Mouse (Mus musculus) central nervous system, embryonic 11.5 days (tissue): ENCODE measurements around the gene Cdk11b. TPM values are rescaled to one million over a fixed set of nuclear protein-coding genes. Genes with fewer than 3 reads are reported as not detected.

Experiments used
- polyA plus RNA-seq: library from polyadenylated mRNA; depleted of rRNA; stranded (reverse); fragments of >200 nt; gene quantifications from 2 replicates; pipeline ENCODE4 v1.2.3, GENCODE M21; 2012; rRNA removed

The Cdk11b gene
- polyA plus RNA-seq: 71.0 and 114 TPM in 2 replicates

DNA sequence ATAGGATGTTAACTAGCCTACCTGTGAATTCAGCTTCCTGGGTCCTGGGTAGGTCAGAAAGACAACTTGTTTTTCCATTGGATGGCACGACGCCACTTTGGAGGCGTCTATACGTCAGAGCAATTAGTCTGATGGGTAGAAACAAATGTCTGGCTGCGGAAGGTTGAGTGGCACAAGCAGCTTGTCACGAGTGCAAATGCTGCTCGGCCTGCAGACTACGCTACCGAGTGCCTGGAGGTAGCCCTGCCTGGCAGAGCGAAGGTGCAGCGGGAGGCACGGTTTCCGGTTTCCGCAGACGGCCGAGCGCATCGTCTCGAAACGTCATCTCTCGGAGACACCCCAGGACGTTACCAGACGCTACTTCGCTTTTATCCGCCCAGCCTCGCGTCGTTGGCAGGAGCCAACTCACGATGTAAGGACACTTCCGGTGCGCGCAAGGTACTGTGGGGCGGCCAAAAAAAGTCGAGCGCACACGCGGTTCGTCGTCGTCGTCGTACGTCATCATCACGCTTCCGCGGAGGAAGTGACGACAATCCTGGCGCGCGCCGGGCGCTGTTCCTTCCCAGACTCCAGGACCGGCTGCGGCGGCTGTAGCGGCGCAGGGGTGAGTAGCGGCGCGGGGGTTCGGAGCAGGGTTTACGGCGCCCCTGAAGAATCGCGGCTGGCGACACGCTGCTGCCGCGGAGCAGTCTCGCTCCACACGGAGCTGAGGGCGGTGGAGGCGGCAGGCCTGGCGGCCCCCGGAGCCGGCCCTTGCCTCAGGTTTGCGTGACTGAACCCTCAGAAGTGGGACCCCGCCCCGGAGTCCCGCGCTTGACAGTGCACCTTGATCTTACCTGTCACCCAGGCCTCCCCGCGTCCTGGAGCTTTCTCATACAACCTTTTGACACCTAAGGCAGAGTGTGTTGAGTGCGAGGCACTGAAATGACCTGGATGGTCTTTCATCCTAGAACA lies at the start of gene Cdk11b:
Gene Cdk11b (plus strand): TSS at position 517 of the 954 bp plus-strand sequence.

DNA sequence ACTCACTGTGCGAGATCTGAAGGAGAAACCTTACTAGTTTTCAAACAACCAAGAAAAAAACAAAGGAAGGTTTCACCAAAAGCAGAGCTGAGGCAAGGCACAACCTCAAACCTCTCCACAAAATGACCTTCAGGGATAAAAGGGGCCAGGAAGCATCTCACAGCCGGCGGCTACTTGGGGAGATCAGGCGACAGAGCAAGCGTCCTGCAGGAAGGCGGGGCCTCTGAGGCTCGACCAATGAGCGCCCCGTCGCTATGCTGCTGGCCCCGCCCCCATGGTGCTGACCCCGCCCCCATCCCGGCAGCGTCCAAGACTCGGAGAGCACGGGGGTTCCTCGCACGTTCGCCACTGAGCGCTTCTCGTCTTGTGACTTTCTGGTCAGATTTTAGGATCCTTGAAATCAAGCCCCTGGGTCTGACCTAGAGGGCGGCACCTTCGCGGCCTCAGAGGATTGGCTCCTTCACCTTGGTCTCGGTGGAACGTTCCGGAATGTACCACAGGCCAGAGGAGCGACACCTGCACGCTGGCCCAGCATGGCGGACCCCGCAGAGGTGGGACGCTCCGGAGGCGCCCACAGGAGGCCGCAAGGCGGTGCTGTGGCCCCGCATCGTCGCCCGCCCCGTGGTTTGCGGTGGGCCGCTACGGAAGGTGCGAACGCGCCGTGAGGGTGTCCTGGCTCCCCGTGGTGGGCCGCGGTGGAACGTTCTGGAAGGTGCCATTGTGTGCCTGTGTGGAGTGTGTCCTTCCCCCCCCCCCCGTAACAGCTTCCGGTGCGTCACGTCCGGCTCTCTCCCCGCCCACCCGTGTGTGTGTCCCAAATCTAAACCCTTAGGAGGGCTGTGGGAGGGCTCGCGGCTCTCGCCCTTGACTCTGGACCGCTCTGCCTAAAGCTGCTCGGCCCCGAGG lies 23.3 kb upstream of the Cdk11b start, which contains the start of gene Slc35e2:
Gene Slc35e2 (plus strand): TSS at position 326 of the 906 bp plus-strand sequence.

DNA sequence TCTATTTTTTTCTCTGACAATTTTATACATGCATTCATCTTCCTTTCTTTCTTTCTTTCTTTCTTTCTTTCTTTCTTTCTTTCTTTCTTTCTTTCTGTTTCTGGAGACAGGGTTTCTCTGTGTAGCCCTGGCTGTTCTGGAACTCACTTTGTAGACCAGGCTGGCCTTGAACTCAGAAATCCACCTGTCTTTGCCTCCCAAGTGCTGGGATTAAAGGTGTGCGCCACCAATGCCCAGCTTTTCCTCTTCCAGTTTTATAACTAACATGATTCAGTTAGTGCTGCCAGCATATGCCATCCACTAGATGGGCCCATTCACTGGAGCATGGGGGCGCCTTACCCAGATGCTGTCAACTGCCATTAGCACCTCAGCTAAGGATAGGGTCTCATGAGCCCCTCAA lies 20.7 kb downstream of the Cdk11b start, which contains the start of gene Gm10563:
Gene Gm10563 (minus strand): TSS at position 101 of the 400 bp plus-strand sequence.

DNA sequence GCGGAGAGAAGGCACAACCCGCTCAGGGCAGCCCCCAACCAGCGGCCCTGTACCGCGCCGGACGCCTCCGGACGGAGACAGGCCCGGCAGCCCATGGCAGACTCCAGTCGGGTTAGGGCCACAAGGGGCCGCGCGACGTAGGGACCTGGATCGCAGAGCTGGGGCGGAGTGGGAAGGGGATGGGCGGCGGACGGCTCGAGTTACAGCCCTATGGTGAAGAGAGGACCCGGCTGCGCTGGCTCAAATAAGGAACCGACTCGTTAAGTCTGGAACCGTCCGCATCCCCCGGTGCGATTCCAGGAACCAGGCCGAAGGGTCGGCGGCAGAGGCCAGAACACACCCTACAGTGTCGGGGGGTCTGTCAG lies 28.4 kb downstream of the Cdk11b start, which contains the start of gene Mmp23:
Gene Mmp23 (minus strand): TSS at position 299 of the 365 bp plus-strand sequence.

DNA sequence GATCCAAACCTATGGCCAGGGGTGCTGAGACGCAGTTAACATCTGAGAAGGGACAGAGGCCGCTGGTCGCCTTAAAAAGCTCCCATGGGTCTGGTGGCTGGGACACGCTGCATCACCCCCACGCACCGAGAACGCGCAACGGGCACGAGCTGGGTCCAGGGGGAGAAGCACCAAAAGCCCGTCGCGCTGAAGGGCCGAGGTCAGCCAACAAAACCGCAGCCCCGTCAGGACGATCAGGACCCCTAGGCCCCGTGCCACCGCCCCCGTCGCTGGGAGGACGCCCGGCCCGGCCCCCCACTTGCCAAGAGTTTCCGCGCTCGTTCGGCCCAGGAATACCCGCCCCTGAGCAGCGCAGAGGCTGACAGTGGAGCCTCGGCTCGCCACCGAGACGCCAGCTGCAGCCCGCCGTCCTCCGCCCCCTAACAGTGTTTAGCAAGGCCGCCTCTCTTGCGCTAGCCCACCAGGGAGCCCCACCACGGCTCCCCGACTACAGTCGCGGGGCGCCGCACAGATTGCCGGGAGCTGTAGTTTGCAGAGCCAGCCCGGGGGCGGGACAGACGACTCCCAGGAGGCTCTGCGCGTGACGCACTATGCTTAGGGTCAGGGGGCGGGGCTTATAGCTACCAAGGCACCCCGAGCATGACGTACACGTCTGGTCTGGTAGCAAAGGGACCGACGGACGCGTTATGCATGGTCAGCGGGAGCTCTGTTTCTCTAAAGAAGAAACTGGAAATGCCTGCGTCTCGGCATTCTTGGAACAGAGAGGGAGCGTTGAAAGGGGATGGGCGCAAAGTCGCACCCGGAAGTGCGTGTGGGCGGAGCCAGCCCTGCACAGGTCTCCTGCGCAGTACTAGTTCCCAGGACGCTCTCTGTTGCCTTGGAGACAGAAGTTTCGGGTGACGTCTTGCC lies 44.3 kb downstream of the Cdk11b start, which contains the start of gene Mib2:
Gene Mib2 (minus strand): TSS at position 510 of the 909 bp plus-strand sequence.

DNA sequence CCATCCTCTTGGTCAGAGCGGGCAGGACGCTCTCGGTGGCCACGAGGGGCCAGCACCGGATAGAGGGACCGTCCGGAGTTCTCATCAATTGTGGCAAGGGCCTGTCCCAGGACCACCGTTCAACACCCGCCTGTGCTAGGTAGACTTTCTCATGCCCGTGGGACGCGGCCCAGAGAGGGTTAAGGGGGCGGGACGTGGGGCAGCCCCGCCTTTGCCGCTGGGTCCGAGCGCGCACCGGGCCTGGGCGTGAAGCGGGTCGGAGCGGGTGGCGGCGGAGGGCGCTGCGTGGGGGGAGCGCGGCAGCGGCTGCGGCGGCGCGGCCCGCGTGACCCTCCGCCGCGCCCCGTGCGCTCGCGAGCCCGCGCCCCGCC lies 69.4 kb downstream of the Cdk11b start, which contains the start of gene Fndc10:
Gene Fndc10 (plus strand): TSS at position 232 of the 371 bp plus-strand sequence.

Other genes starting within 250 kb of the Cdk11b start
- gene Gabrd, start 226.7 kb upstream of the Cdk11b start, polyA plus RNA-seq: 0.05 TPM in 1 of 2 replicates, not detected in the other
- gene Cfap74, start 215.7 kb upstream of the Cdk11b start, polyA plus RNA-seq: 6.2 and 9.2 TPM in 2 replicates
- gene Tmem52, start 155.7 kb upstream of the Cdk11b start, polyA plus RNA-seq: 0.14 TPM in 1 of 2 replicates, not detected in the other
- gene Gnb1, start 133.5 kb upstream of the Cdk11b start, polyA plus RNA-seq: 415 and 660 TPM in 2 replicates
- gene Nadk, start 62.5 kb upstream of the Cdk11b start, polyA plus RNA-seq: 64.9 and 76.5 TPM in 2 replicates
- gene Slc35e2, start 23.4 kb upstream of the Cdk11b start, polyA plus RNA-seq: 13.2 and 19.4 TPM in 2 replicates
- gene Gm10563, start 20.6 kb downstream of the Cdk11b start, polyA plus RNA-seq: not detected in 2 replicates
- gene Mmp23, start 28.5 kb downstream of the Cdk11b start, polyA plus RNA-seq: 7.0 and 14.2 TPM in 2 replicates
- 42.1 and 53.8 TPM in 2 replicates for gene Mib2, start 44.3 kb downstream of the Cdk11b start, polyA plus RNA-seq
- 8.0 and 11.4 TPM in 2 replicates for gene Fndc10, start 69.5 kb downstream of the Cdk11b start, polyA plus RNA-seq
- gene Ssu72, start 79.9 kb downstream of the Cdk11b start, polyA plus RNA-seq: 96.3 and 117 TPM in 2 replicates
- gene Tmem240, start 109.9 kb downstream of the Cdk11b start, polyA plus RNA-seq: 3.4 and 3.6 TPM in 2 replicates
- gene Atad3a, start 136.2 kb downstream of the Cdk11b start, polyA plus RNA-seq: 89.8 and 102 TPM in 2 replicates
- gene Vwa1, start 149.8 kb downstream of the Cdk11b start, polyA plus RNA-seq: 6.9 and 7.5 TPM in 2 replicates
- gene Tmem88b, start 161.0 kb downstream of the Cdk11b start, polyA plus RNA-seq: 0.50 and 0.83 TPM in 2 replicates
- gene Ankrd65, start 165.6 kb downstream of the Cdk11b start, polyA plus RNA-seq: not detected in 2 replicates
- 69.9 and 120 TPM in 2 replicates for gene Mrpl20, start 178.0 kb downstream of the Cdk11b start, polyA plus RNA-seq
- 225 and 230 TPM in 2 replicates for gene Ccnl2, start 187.6 kb downstream of the Cdk11b start, polyA plus RNA-seq
- 126 and 135 TPM in 2 replicates for gene Aurkaip1, start 206.4 kb downstream of the Cdk11b start, polyA plus RNA-seq
- 53.6 and 63.9 TPM in 2 replicates for gene Mxra8, start 214.8 kb downstream of the Cdk11b start, polyA plus RNA-seq
- gene Dvl1, start 222.5 kb downstream of the Cdk11b start, polyA plus RNA-seq: 61.8 and 67.7 TPM in 2 replicates
- gene Tas1r3, start 238.5 kb downstream of the Cdk11b start, polyA plus RNA-seq: 0.34 and 0.48 TPM in 2 replicates
- gene Cptp, start 244.6 kb downstream of the Cdk11b start, polyA plus RNA-seq: 8.5 and 16.8 TPM in 2 replicates
- gene Ints11, start 244.7 kb downstream of the Cdk11b start, polyA plus RNA-seq: 60.0 and 67.2 TPM in 2 replicates